Mouse (Mus musculus): ENCODE results near the gene Etv6.
A peak's percentile ranks its signal among the peaks of the same experiment; 100 is the strongest.

Gene Etv6

GRCm38 (mm10) chr6:134173439-134173838 is 137.9 kb downstream of the Etv6 start:
- no peak for DNase-seq

- no peak for DNase-seq
These were observed 139.6 kb downstream of the Etv6 start for GRCm38 (mm10) chr6:134175059-134175458.

GRCm38 (mm10) chr6:134177196-134177595 is 141.7 kb downstream of the Etv6 start:
- DNase-seq = no peak

GRCm38 (mm10) chr6:134182301-134182948 is 146.9 kb downstream of the Etv6 start:
- DNase-seq = no peak

GRCm38 (mm10) chr6:134183592-134184342 is 148.3 kb downstream of the Etv6 start:
- DNase-seq = no peak

GRCm38 (mm10) chr6:134186286-134186903 is 150.9 kb downstream of the Etv6 start:
- no peak for DNase-seq

GRCm38 (mm10) chr6:134188719-134189118 is 153.2 kb downstream of the Etv6 start:
- DNase-seq = no peak

GRCm38 (mm10) chr6:134189174-134189573 is 153.7 kb downstream of the Etv6 start:
- DNase-seq = no peak

GRCm38 (mm10) chr6:134189575-134190132 is 154.2 kb downstream of the Etv6 start:
- peak; percentile 39 to 43 for DNase-seq

GRCm38 (mm10) chr6:134190597-134191278 is 155.2 kb downstream of the Etv6 start:
- DNase-seq = no peak

GRCm38 (mm10) chr6:134192710-134193109 is 157.2 kb downstream of the Etv6 start:
- no peak for DNase-seq

- DNase-seq = no peak
These were observed 164.4 kb downstream of the Etv6 start for GRCm38 (mm10) chr6:134199895-134200294.

GRCm38 (mm10) chr6:134200577-134200976 is 165.1 kb downstream of the Etv6 start:
- no peak for DNase-seq

GRCm38 (mm10) chr6:134202176-134202575 is 166.7 kb downstream of the Etv6 start:
- DNase-seq = no peak

GRCm38 (mm10) chr6:134205163-134205562 is 169.7 kb downstream of the Etv6 start:
- DNase-seq = no peak

GRCm38 (mm10) chr6:134205726-134206125 is 170.2 kb downstream of the Etv6 start:
- DNase-seq = no peak

- DNase-seq = no peak
These were observed 170.8 kb downstream of the Etv6 start for GRCm38 (mm10) chr6:134206251-134206650.

- DNase-seq = peak; percentile 22 to 62
These were observed 172.1 kb downstream of the Etv6 start for GRCm38 (mm10) chr6:134207391-134208179.

GRCm38 (mm10) chr6:134208180-134208952 is 172.9 kb downstream of the Etv6 start:
- DNase-seq = no peak

GRCm38 (mm10) chr6:134210675-134211457 is 175.4 kb downstream of the Etv6 start:
- no peak for DNase-seq

- no peak for DNase-seq
These were observed 175.9 kb downstream of the Etv6 start for GRCm38 (mm10) chr6:134211458-134211776.
